Mouse (Mus musculus): Measurements from ENCODE around the gene Clmp. TPM values are rescaled to one million over a fixed set of nuclear protein-coding genes. Genes with fewer than 3 reads are reported as not detected.

The Clmp gene
- polyA plus RNA-seq, 1 experiment from 2014 or later, result 55.9 TPM

DNA sequence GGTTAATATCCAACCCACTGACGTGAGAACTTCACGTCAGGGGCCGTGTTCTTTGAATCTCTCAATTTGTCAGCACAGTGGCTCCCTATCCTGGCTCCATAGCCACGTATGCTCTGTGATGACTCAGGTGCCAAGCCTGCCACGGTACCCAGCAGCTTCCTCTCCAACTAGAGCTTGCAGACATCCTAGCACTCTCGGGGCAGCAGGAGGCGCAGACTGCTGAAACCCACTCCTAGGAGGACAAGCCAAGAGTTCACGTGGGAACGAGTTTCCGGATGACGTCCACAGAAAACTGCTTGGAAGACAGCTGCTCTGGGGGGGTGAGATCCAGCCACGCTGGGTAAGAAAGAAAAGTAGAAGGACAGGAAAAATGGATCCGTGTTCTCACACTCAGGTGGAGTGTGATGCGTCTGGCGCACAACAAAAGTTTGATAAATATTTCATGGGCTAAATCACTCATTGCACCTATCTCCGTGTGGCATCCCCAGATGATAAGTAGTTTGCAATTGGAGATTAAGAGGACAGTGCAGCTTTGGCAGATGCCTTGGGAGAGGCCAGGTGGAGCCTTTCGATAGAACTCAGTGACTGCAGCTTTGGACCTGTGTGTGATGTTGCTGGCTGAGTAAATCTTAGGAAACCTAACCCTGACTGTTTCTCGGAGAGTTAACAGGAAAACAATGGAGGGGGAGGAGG, 31.6 kb downstream of the Clmp start:
- Histone ChIP-seq H3K4me1 (peaks cover 29% of the 10 kb centered on the region), H3K27ac (peak overlapping the region; percentile 64), H3K36me3 (no peaks in the 10 kb centered on the region), H3K4me3 (no peak overlapping the region), H3K9ac (no peak overlapping the region), H3K9me3 (no peaks in the 10 kb centered on the region), H3K4me2 (no peak overlapping the region; the same call in 1 of the 2 replicates), H3K27me3 (no peaks in the 10 kb centered on the region)
- 56% methylated on average over 18 of the region's 18 CpGs for WGBS
- no peak for ATAC-seq (ENCODE audit: insufficient number of reproducible peaks, insufficient read depth, low FRiP score, low TSS enrichment, low read depth)

DNA sequence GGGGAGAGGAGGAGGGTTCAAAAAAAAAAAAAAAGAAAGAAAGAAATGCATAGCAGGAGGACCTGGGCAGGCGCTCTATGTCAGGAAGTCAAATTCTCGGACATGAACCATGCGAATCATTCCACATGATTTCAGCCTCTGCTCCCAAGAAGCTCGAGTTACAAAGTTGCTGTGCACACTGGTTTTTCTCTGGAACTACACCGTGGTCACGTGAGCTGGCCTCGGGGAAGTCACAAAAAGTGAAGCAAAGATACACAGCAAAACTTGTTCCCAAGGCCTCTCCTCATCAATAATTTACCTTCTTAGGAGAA, 32.1 kb downstream of the Clmp start:
- Histone ChIP-seq H3K4me1 (peaks cover 29% of the 10 kb centered on the region), H3K27ac (peak overlapping the region; percentile 64), H3K36me3 (no peaks in the 10 kb centered on the region), H3K27me3 (no peaks in the 10 kb centered on the region), H3K9me3 (no peaks in the 10 kb centered on the region), H3K9ac (no peak overlapping the region), H3K4me2 (no peak overlapping the region; the same call in 1 of the 2 replicates), H3K4me3 (no peak overlapping the region)
- no peak for ATAC-seq (ENCODE audit: insufficient number of reproducible peaks, insufficient read depth, low FRiP score, low TSS enrichment, low read depth)
- 4% methylated on average over 7 of the region's 7 CpGs for WGBS

DNA sequence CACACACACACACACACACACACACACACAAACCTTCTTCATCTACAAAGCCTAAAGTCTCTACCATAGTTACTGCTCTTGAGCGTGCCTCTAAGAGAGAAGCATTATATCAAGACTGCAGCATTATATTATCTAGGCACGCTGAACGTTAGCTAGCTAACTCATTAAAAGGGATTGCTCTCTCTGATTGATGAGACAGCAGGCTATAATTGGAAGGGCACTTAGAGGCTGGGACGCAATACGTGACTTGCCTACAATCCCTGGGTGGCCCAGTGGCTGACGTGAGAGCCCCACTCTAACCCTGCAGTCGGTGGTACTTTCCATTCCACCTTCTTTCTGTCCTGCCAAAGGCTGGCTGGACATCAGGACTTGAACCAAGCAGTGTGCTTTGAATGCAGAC, 35.1 kb downstream of the Clmp start:
- H3K36me3 ChIP-seq, result no peaks in the 10 kb centered on the region
- peaks cover 37% of the 10 kb centered on the region for H3K4me1 ChIP-seq
- no peaks in the 10 kb centered on the region for H3K27me3 ChIP-seq
- H3K9ac ChIP-seq, result no peak overlapping the region
- no peak overlapping the region for H3K4me3 ChIP-seq
- 77% methylated on average over 7 of the region's 7 CpGs for WGBS
- no peak for ATAC-seq (ENCODE audit: insufficient number of reproducible peaks, insufficient read depth, low FRiP score, low TSS enrichment, low read depth)
- no peak overlapping the region for H3K27ac ChIP-seq
- no peak overlapping the region for H3K4me2 ChIP-seq
- no peaks in the 10 kb centered on the region for H3K9me3 ChIP-seq

DNA sequence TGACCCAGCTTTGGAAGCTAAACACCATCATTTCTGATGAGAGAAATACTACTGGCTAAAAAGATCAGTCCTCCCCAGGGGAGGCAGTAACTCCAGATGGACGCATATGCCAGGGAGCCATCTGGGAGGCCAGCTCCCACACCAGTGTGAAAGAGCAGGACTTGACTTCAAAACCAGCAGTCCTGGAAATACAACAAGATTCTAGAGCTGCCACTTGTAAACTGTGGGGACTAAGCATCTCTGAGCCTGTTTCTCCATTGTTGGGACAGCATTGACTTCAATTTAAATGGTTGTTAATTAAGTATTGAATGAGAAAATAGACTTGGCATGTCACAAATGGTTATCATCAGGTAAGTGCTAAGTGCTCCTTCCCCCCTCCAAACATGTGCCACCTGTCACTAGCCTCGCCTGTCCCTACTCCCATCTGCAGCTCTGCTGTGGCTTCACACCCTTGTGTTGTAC, 37.6 kb downstream of the Clmp start:
- Histone ChIP-seq H3K27ac (no peak overlapping the region), H3K9ac (no peak overlapping the region), H3K4me1 (peaks cover 28% of the 10 kb centered on the region), H3K4me2 (no peak overlapping the region), H3K36me3 (no peaks in the 10 kb centered on the region), H3K27me3 (no peaks in the 10 kb centered on the region), H3K4me3 (no peak overlapping the region), H3K9me3 (no peaks in the 10 kb centered on the region)
- WGBS, result 69% methylated on average over 2 of the region's 2 CpGs
- no peak for ATAC-seq (ENCODE audit: insufficient number of reproducible peaks, insufficient read depth, low FRiP score, low TSS enrichment, low read depth)

DNA sequence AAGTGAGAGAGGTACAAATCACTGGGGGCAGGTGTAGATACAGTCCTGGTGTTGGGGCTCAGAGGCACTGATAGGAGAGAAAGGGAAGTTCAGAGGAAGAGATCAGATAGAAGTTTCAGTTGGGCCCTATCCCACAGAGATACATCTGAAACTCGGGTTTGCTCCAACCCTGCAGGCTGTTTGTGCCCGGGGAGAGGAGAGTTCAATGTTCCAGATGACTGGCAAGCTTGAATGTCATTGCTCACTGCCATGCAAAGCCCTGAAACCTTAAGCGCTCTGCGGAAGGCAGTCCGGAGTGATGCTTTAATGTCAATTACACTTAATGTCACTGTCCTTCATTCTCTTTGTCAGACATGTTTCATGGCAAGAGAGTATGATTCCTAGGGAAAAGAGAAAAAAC, 39.2 kb downstream of the Clmp start:
- Histone ChIP-seq H3K36me3 (no peaks in the 10 kb centered on the region), H3K4me2 (no peak overlapping the region), H3K9me3 (no peaks in the 10 kb centered on the region), H3K9ac (no peak overlapping the region), H3K27ac (peak overlapping the region; percentile 28; the same call in 1 of the 2 replicates), H3K4me3 (no peak overlapping the region), H3K4me1 (peaks cover 27% of the 10 kb centered on the region), H3K27me3 (no peaks in the 10 kb centered on the region)
- no peak for ATAC-seq (ENCODE audit: insufficient number of reproducible peaks, insufficient read depth, low FRiP score, low TSS enrichment, low read depth)
- 37% methylated on average over 5 of the region's 5 CpGs for WGBS

DNA sequence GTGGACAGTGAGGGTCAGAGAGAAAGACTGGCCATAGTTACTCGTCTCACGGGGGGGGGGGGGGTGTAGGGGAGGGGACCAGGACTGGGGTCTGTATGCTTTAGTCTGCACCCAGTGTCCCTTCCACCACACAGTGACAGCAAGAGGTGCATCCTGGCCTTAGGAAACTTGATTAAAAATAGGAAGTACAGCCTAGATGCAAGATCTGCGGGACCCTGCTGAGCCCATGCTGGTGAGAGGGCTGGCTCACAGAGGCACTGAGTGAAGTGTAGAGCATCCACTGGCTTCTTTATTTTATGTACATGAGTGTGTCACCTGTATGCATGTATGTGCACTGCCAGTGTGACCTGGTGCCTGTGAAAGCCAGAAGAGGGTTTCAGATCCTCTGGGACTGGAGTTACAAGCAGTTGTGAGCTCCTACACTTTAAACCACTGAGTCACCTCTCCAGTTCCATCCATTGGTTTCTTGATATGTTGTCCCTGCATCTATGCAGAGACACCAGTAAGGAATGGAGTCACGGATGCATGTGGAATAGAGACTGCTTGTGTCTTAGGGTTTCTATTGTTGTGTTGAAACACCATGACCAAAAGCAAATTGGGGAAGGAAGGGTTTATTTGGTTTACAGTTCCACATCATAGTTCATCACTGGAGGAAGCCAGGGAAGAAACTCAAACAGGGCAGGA, 41.5 kb downstream of the Clmp start:
- H3K27ac ChIP-seq, result 0 out of 2 replicates have a peak overlapping the region, but pooled peaks have one; percentile 48
- no peak overlapping the region for H3K4me3 ChIP-seq
- ATAC-seq (ENCODE audit: insufficient number of reproducible peaks, insufficient read depth, low FRiP score, low TSS enrichment, low read depth), result no peak
- no peak overlapping the region for H3K4me2 ChIP-seq
- WGBS, result 84% methylated on average over 4 of the region's 4 CpGs
- H3K27me3 ChIP-seq, result no peaks in the 10 kb centered on the region
- H3K4me1 ChIP-seq, result peaks cover 41% of the 10 kb centered on the region
- no peaks in the 10 kb centered on the region for H3K9me3 ChIP-seq
- H3K9ac ChIP-seq, result no peak overlapping the region
- H3K36me3 ChIP-seq, result no peaks in the 10 kb centered on the region

DNA sequence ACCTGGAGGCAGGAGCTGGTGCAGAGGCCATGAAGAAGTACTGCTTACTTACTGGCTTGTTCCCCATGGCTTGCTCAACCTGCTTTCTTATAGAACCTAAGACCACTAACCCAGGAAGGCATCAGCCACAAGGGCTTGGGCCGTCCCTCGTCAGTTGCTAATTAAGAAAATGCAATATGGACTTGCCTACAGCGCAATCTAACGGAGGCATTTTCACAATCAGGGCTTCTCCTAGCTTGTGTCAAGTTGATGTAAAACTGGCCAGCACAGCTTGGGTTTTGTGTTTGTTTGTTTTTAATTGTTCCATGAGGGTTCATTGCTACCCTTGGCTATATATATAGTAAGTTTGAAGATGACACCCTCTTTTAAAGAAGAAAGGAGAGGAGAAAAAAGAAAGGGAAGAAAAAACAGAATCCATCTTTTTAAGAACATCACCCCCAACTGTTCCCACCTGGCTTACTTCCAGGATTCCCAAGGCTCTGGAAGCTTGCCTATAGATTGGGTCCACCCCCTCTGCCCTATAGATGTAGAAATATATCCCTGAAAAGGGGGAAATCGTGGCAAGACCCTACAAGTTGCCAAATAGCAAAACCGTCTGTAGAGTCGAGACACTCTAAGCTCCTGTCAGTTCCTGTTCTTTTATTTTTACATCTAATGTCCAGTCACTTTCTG, 42.2 kb downstream of the Clmp start:
- no peak for ATAC-seq (ENCODE audit: insufficient number of reproducible peaks, insufficient read depth, low FRiP score, low TSS enrichment, low read depth)
- H3K27ac ChIP-seq, result 0 out of 2 replicates have a peak overlapping the region, but pooled peaks have one; percentile 48

DNA sequence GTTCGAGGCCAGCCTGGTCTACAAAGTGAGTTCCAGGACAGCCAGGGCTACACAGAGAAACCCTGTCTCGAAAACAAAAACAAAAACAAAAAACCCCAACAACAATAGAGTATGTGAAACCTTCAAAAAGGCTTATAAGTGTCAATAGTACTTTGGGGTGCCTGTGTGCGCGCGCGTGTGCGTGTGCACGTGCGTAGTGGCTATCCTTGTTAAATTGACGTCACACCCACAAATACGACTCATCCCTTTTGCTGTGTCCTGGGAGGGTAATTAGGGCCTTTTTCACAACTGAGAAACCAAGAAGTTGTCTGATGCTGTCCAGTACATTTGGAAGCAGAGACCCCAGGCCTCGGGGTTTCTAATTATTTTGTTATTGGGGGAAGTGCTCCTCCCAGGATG, 44.5 kb downstream of the Clmp start:
- peak overlapping the region; percentile 75 for H3K9ac ChIP-seq
- H3K4me3 ChIP-seq, result peak overlapping the region; percentile 42
- H3K4me2 ChIP-seq, result peak overlapping the region; percentile 73
- no peaks in the 10 kb centered on the region for H3K27me3 ChIP-seq
- 37% methylated on average over 12 of the region's 12 CpGs for WGBS
- peak overlapping the region; percentile 97 for H3K27ac ChIP-seq
- peaks cover 36% of the 10 kb centered on the region for H3K4me1 ChIP-seq
- no peaks in the 10 kb centered on the region for H3K36me3 ChIP-seq
- no peaks in the 10 kb centered on the region for H3K9me3 ChIP-seq
- ATAC-seq (ENCODE audit: insufficient number of reproducible peaks, insufficient read depth, low FRiP score, low TSS enrichment, low read depth), result no peak

More for the DNA sequence above, 42.2 kb downstream of the Clmp start:
- Histone ChIP-seq H3K4me3 (no peak overlapping the region), H3K4me2 (no peak overlapping the region), H3K9me3 (no peaks in the 10 kb centered on the region), H3K27me3 (no peaks in the 10 kb centered on the region), H3K36me3 (no peaks in the 10 kb centered on the region), H3K9ac (no peak overlapping the region), H3K4me1 (peaks cover 46% of the 10 kb centered on the region)
- WGBS, result 72% methylated on average over 7 of the region's 7 CpGs

DNA sequence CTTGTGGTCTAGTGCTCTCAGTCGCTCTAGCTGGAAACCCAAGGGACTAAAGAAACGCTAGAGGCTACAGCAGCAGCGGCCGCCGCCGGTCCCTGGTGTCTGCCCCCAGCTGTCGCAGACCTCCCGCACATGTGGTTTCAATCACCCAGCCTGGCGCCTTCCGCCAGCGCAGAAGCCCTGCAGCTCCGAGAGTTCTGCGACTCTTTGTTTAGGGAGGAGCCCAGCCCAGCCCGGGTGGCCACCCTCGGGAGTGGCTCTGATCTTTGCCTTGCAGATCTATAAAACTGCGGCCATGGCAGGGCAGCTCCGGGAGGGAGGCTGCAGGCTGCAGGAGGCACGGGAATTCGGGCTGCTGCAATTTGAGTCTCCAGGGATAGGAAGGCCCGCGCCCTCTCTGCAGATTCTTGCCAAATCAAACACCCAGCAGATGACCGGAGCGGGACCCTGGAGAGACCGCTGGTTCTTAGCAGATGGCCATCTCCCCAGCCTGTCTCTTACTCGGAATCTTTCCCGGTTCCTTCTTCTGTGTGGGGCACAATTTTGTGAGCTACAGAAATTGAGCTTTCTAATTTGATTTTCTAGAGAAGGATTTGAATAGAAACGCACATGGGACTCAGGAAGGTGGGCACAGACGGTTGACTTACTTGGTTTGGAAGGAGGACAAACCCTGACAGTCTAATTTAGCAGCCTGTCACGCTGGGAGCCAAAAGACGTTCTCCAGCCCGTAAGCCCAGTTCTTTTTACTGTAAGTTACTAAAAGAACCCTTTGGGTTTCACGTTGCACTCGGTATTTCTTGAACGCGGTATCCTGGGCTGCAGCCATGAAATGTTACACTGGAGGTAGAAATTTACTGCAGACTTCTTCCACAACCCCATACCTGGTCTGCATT, 45.2 kb downstream of the Clmp start:
- Histone ChIP-seq H3K9me3 (no peaks in the 10 kb centered on the region), H3K4me3 (peak overlapping the region; percentile 42), H3K36me3 (no peaks in the 10 kb centered on the region), H3K4me2 (peak overlapping the region; percentile 73), H3K27ac (peak overlapping the region; percentile 97), H3K27me3 (no peaks in the 10 kb centered on the region), H3K4me1 (peaks cover 35% of the 10 kb centered on the region), H3K9ac (peak overlapping the region; percentile 75)
- peak; percentile 52; the same call in 1 of the 2 replicates for ATAC-seq (ENCODE audit: insufficient number of reproducible peaks, insufficient read depth, low FRiP score, low TSS enrichment, low read depth)
- 0% methylated on average over 35 of the region's 35 CpGs for WGBS

DNA sequence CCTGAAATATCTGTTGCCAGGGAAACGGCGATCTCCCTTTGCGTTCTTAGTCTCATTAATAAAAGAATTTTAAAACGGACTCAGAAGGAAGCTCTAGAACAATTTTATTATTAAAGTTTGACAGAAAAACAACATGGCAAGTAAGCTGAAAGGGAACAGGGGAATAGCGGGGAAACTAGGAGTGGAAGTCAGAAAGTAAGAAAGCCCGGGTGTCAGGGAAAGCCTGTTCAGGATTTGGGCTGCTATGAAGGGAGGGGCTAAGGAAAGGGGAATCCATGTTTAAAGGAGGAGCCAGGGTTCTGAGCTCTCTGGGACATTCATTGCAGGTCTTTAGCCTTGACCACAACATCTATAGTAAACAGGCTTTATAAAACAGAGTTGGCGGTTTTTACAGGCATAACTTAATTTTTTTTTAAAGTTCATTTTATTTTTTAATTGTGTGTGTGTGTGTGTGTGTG, 45.9 kb downstream of the Clmp start:
- H3K36me3 ChIP-seq, result no peaks in the 10 kb centered on the region
- no peaks in the 10 kb centered on the region for H3K9me3 ChIP-seq
- ATAC-seq (ENCODE audit: insufficient number of reproducible peaks, insufficient read depth, low FRiP score, low TSS enrichment, low read depth), result no peak
- H3K4me3 ChIP-seq, result peak overlapping the region; percentile 42
- 0 out of 2 replicates have a peak overlapping the region, but pooled peaks have one; percentile 75 for H3K9ac ChIP-seq
- peak overlapping the region; percentile 97 for H3K27ac ChIP-seq
- no peaks in the 10 kb centered on the region for H3K27me3 ChIP-seq
- WGBS, result 5% methylated on average over 7 of the region's 7 CpGs
- peaks cover 35% of the 10 kb centered on the region for H3K4me1 ChIP-seq
- peak overlapping the region; percentile 73 for H3K4me2 ChIP-seq

DNA sequence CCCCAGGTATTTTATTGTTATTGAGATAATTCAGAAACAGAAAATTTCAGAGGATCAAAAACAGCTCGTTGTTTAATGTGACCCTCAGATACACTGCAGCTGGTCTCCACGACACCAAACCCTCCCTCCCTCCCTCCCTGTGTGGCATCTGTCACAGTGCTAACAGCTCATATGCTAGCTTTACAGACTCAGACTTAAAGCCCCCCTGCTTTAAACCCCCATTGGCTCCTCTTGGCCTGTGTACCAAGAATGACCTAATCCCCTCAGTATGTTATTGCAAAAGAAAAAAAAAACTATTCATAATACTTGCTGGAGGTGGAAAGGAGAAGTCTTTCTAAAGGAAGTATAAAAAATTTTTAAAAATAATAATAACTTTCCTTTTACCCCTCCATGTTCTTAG, 46.5 kb downstream of the Clmp start:
- 10% methylated on average over 2 of the region's 2 CpGs for WGBS
- no peak for ATAC-seq (ENCODE audit: insufficient number of reproducible peaks, insufficient read depth, low FRiP score, low TSS enrichment, low read depth)
- Histone ChIP-seq H3K27ac (peak overlapping the region; percentile 44), H3K36me3 (no peaks in the 10 kb centered on the region), H3K9me3 (no peaks in the 10 kb centered on the region), H3K9ac (no peak overlapping the region), H3K27me3 (no peaks in the 10 kb centered on the region), H3K4me2 (peak overlapping the region; percentile 73; the same call in 1 of the 2 replicates), H3K4me3 (no peak overlapping the region), H3K4me1 (peaks cover 33% of the 10 kb centered on the region)
